Mouse (Mus musculus) ES-E14 (cell line): Measurements from ENCODE around the gene Cep55.

Source experiments
- HCFC1 ChIP-seq: IDR thresholded peaks from 2 replicates; pipeline ENCODE4 v1.6.1; 2012; ENCODE audit warnings: low read length, inconsistent platforms, borderline replicate concordance; ENCODE audit not compliant: insufficient read depth
- ZNF384 ChIP-seq: IDR thresholded peaks from 2 replicates; pipeline ENCODE4 v1.6.1; 2012; ENCODE audit warnings: low read depth, low read length, inconsistent platforms

GRCm38 (mm10) chr19:38030673-38031137 is 24.1 kb upstream of the Cep55 start:
- TF ChIP-seq ZNF384 (peak; percentile 71), HCFC1 (no peak)
